Mouse (Mus musculus): ENCODE measurements around the gene Clasp1.

- TF ChIP-seq CTCF (IDR thresholded peaks at IDR 0.05) (no peak), EP300 (IDR thresholded peaks at IDR 0.05) (no peak)
Measured at GRCm38 (mm10) chr1:118482285-118483019, 93.6 kb downstream of the Clasp1 start.
